Mouse (Mus musculus) WW6 (cell line): Measurements from ENCODE around the gene Ap1g2.

Experiments used
- DNase-seq: peaks from one replicate; pipeline ENCODE4 v3.0.0-alpha.2; 2013; ENCODE audit warnings: low read depth, low spot score

Gene Ap1g2

DNA sequence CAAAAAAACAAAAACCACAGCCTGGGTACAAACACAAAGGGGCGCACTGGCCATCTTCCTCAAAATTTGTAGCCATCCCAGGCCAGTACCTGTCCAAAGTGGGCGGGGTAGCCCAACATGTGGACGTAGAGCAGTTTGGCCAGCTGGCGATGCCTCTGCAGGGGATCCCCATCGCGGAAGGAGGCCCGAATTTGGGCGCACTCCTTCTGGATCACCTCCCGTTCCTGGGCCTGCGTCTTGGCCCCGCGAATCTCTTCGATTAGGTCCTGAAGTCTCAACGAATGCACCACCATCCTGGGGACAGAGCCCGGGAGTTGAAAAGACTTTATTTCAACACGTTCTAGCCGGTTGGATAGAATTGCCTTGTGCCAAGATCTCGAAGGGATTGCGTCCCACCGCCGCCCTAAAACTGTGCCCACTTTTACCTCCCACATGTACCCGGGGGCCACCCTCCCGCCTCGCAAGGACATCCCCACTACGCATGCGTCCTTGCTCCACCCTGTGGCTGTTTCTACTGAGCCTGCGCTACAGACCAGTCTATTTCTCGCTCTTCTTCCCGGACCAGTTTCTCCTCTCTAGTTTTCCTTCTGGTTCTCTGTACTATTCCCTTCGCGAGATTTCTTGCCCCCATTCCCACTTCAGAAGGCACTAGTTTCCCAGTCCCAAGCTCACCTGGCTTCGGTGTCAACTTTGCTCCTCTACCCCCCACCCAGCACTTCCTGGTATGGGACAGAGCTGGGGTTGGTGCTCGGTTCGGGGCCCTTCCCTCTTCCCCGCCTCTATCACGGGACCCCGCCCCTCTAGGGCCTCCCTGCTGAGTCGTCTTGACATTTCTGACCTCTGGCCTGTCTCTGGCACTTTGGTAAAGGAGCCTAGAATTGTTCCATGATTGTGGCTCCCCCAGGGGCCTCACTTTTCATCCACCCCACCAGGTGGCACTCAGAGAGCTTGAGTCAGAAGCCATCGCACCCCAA lies at the start of gene Ap1g2:
Ap1g2 (minus strand) TSS at position 758 of the 974 bp plus-strand sequence.
- no peak for DNase-seq

DNA sequence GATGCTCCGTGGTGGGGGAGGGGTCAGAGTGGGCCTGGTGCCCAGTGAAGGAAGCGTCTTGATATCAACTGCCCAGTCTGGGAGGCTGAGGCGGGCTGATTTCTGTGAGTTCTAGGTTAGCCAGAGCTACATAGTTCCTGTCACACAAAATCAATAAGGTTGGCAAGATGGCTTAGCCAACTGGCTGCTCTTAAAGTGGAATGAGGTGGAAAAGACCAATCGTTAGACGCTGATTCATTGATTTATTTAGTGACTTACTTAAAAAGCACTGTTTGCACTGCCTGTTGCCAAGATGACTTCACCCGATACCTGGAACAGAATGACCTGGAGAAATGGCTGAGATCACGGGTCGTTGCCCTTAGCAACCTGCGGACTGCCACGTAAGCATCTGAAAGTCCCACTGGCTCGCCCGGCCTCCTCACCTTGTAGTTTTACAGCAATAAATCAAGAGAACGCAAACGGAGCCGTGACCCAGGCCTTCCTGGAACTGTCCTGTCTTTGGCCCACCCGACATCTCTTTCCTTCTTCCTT lies 46.6 kb upstream of the Ap1g2 start:
- no peak for DNase-seq

DNA sequence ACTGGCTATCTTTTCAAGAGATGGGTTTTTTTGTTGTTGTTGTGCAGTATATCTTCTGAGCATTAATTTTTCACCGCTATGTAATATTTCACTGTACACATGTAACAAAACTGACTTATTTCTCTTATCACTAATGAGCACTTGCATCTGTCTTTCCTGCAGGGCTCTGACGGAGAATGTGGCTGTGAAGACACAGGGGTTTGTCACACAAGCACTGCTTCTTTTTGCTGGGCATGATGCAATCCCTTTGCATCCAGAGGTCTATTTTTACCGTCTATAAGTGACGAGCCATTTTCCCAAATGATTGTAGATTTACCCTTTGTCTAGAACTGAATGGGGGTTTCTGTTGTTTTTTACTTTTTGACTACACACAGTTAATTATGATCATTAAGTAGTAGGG lies 45.8 kb upstream of the Ap1g2 start:
- no peak for DNase-seq

DNA sequence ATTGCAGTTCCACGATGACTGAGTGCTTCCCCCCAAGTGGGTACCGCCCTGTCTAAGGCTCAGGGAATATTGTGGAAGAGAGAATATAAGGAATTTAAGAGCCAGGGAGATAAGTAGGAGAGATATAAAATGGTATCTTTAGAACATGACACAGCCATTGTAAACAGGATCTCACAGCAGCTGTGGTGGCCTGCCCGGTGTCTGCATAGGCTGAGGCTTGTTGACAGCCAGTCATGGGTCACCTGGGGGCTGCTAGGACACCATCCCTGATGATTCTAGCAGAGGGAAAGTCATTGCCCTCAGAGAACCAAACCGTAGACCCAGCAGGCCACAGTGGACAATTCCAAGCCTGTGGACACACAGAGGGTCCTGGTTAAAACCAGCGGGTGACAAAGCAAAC lies 44.6 kb upstream of the Ap1g2 start:
- DNase-seq, result no peak

DNA sequence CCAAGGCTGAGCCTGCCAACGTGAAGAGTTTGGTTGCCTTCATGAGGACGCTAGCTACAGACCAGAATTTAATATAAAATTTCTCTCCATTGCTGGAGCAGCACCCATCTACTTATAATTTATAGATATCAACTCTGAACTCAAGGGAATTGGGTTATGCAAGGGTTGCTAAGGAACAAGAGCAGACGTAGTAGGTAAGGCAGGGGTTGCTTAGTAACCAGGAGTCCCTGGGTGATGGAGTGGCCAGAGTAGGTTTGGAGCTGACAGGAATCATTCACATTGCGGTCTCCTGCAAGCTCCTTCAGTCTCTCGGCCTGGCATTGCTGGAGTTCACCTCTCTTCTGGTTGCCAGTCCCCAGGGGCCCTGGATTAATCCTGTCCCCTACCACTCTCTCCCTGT lies 42.6 kb upstream of the Ap1g2 start:
- DNase-seq, result no peak

DNA sequence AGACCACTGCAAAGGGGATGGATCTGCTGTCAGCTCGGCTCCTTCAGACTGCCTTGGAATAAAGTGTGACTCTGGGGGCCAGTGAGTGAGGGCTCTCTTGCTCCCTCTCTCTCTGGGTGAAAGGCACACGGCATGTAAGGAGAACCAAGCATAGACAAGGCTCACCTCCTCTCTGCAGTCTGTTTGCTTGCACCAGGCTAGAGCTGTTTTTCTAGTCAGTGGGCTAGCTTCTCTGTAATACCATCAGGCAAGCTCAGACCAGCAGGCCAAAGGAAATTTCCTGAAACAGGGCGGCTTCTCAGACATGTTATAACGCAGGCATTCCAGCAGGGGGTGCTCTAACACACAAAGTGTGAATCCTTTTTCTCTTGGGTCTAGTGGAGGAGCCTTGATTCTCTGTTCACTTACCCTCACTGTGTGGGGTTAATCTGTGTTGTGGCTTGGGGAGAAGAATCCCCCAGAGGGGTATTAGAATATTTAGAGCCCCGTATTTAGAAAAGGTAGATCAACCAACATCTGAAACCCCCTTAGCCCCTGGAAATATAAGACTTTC lies 42.0 kb upstream of the Ap1g2 start:
- DNase-seq, result peak; percentile 29

DNA sequence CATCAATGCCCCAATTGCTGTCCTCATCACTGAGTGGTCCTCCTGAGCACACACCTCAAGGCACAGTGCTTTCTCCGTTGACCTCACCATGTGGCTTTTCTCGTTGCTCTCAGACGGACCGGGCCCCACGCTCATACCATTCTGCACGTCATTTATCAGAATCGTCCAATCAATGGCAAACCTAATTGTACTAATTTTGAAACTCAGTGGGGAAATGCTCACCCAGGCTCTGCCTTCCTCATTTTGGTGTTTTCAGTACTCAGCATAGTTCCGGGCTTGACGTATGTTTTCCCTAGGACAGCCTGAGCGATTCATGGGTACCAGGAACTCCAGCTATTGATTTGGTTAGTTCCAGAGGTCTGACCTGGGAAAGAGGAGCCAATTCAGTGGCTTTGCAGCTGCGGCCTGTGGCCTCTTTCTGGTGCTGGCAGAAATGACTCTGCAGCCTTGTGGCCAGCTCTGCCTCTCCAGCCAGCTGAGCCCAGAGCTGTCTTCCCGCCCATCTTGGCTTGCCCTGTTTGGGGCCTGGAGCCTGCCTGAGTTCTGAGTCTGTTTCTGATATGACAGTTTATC lies 40.5 kb upstream of the Ap1g2 start:
- no peak for DNase-seq

DNA sequence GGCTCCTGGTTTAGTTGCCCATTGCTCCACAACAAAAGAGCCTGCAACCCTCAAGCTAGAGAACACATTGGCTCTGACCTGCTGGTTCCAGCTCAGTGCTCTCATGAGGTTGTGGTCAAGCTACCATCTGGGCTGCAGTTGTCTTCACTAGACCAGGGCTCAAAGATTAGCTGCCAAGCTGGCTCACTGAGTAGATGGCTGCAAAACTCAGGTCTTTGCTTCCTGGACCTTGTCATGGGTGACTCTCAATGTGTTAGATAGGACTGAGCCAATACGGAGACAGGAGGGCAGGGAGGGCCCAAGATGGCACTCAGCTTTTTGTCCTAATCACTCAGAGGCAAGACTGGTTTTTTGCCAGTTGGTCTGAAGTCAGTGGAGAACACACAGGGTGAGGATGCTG lies 39.9 kb upstream of the Ap1g2 start:
- no peak for DNase-seq

DNA sequence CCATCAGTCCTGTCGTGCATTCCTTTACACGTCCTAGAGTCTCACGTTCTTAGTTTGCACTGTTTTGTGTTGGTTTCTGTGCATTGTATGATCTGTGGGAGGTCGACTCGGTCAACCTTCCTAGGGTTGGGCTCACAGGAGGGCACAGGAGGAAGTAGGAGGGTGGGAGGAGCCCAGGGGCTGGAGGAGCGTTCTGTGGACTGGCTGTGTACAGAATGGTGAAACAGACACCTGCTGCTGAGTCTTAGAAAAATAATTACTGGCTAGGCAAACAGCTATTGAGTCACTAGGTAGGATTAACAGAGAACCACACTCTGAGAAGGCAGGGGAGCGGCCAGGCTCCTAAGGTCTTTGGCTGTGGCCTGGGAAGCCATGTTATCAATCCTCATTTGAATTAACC lies 32.9 kb upstream of the Ap1g2 start:
- no peak for DNase-seq

DNA sequence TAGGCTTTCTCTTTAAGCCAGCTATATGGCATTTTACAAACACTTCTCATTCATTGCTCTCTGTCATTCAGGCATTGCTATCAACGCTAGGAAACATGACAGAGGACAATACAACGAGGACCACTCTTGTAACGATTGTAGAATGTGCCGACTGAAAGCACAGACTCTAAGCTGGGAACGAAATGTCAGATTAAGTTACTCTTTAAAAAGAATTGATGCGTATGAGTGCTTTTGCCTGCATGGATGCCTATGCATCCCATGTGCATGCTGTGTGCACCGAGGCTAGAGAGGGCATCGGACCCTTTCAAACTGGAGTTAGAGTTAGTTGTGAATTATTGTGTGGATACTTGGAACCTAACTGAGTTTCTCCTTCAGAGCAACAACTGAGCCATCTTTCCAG lies 29.3 kb upstream of the Ap1g2 start:
- no peak for DNase-seq

DNA sequence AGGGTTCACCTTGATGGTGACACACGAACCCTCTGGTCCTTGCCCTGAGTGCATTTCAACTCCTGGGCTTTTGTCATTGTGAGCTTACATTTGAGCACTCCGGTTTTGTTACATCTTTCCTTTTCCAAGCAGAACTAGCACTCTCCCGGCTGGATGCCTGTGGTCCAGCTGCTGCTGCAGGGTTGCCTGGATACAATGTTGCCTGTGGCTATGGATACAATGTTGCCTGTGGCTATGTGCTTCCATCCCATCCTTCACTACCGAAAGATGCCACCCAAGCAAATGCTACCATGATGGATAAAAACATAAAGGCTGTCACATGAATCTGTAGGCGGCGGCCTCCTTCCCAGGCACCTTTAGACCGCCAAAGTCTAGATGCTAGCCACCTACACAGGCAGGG lies 20.1 kb upstream of the Ap1g2 start:
- DNase-seq, result no peak

DNA sequence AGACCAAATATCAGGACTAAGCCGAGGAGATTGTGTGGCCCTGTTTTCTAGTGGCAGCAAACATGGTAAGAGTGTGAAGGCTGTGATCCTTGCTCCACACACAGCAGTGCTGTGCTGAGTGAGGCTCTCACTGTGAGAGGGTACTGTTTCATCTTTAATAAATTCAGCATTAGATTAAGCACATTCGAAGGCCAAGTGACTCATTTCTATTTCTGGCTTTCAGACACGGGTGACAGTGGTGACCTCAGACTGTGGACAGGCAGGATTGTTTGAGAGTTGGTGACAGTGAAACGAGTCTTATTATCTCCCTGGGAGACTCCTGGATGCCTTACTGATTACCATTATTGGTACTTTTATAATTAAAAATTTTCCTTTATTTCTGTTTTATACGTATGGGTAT lies 19.3 kb upstream of the Ap1g2 start:
- no peak for DNase-seq

DNA sequence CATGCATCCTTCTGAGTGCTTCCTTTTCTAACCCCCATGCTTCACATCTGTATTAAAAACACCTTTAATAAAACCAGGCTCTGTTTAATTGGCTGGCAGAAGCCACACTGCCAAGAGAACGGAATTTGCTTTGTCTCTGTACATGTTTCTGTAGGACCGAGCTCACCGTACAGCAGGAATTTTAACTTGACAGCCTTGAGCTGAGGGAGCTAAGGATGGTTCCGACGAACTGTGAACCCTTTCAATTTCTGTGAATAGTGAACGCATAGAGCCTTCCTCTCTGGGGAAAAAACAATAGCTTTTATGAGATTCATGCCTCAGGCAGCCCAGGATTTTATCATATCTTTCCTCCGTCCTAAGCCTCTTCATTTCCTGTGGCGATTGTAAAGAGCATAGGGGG lies 16.0 kb upstream of the Ap1g2 start:
- DNase-seq, result no peak

DNA sequence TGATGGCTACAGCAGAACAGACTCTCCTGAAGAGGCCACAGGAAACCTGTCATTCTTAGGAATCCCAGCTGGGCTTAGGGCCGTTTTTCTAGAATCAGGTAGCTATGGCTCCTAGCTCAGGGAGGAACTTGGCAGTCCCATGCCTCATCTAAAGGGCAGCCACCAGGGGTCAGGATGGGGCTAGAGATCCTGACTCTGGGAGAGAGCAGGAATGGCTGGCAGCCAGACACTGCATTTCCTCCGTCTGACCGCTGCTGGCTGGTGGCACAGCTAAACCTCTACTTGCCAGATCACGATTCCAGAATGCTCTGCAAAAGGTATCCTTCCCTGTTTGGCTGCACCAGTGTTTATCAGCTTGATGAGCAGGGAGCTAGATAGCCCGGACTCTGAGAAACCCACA lies 15.6 kb upstream of the Ap1g2 start:
- DNase-seq, result peak; percentile 73

DNA sequence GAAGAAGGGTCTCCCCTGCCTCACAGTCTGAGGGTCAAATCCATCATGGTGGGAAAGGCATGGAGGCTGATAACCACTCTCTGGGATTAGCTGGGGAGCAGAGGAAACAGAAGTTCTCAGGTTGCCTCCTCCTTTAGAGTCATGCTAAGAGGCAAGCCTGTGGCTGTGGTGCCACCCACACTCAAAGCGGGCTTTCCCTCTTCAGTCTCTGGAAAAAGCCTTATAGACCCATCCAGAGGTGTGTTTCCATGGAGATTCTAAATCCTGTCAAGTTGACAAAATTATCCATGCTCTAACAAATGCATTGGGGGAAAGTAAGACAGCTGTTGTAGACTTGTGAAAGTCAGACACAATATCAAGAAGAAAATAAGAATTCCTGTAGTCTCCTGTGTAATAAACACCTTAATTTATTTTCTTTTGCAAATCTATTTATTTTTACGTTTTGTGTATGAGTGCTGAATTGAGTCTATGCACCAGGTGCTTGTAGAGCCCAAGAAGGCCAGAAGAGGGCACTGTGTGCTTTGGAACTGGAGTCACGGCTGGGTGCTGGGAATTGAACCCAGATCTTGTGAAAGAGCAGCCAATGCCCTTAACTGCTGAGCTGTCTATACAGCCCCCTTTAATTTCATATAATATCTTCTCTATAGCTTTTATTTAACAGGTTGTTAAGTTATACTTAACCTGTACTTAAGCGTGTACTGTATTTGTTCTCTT lies 13.2 kb upstream of the Ap1g2 start:
- DNase-seq, result no peak

DNA sequence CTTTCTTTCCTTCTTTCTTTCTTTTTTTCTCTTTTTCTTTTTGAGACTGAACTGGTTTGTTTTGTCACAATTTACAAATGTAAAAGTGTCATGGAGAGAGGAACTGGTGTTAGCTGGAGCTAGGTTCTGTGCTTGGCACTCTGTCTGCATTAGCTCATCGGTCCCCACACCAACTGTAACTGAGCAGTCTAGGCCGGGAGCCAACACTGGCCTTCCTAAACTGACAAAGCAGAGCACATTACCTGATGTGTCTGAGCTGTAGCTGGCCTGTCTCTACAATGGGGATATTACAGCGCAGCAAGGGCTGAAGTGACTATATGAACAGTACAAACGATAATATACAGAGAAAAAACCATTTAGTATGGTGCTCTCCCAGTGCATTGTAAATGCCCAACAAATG lies 12.5 kb upstream of the Ap1g2 start:
- no peak for DNase-seq

DNA sequence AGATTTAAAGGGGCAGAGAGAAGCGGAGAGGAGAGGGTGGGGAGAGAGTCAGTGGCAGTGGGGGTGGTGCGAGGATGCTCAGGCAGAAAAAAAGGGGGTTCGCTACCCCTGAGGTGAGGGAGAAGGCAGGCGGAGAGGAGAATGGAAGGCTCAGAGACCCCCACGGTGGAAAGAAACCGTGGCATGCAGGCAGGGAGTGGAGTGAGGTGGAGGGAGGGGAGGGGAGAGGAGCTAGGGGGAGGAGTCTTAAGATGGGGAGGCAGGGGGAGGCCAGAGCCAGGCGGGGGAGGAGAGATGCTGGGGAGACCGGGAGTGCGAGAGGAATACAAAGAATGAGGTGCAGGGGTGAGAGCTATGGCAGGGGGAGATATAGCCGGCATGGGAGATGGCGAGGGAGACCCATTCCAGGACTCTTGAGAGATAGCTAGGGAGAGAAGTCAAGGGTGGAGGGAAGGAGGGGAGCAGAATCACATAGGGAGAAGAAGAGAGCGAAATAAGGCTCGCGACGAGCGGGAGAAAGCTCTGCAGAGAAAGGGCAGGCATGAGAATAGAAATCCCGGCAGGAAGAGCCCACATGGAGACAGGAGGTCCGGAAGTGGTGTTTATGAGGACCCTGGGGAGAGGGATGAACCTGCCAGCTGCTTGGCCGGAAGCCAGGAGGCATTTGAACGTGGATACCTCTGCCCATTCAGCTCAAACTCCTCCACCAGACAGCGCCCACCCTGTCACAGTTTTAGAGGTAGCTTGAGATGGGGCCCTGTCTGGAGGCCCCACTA lies 10.2 kb upstream of the Ap1g2 start, which contains the start of gene Jph4:
Jph4 (minus strand) TSS at position 511 of the 776 bp plus-strand sequence.
- no peak for DNase-seq

DNA sequence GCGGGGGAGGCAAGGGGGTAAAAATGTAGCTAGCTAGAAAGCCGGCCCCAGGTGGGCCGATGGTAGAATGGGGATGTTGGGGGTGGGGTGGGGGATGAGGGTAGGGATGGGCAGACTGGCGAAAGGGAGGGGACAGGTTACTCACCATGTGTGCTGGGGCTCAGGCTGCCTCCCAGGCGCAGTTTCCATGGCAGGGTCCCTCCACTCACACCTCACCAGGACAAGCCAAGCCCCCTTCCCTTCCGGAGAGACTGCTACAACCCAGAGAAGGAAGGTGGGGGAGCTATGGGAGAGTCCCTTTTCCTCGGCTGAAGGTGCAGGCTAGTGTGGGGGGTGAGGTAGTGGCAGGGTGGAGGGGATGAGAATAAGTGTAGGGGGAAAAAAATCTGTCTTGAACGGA lies 9.5 kb upstream of the Ap1g2 start:
- DNase-seq, result no peak

DNA sequence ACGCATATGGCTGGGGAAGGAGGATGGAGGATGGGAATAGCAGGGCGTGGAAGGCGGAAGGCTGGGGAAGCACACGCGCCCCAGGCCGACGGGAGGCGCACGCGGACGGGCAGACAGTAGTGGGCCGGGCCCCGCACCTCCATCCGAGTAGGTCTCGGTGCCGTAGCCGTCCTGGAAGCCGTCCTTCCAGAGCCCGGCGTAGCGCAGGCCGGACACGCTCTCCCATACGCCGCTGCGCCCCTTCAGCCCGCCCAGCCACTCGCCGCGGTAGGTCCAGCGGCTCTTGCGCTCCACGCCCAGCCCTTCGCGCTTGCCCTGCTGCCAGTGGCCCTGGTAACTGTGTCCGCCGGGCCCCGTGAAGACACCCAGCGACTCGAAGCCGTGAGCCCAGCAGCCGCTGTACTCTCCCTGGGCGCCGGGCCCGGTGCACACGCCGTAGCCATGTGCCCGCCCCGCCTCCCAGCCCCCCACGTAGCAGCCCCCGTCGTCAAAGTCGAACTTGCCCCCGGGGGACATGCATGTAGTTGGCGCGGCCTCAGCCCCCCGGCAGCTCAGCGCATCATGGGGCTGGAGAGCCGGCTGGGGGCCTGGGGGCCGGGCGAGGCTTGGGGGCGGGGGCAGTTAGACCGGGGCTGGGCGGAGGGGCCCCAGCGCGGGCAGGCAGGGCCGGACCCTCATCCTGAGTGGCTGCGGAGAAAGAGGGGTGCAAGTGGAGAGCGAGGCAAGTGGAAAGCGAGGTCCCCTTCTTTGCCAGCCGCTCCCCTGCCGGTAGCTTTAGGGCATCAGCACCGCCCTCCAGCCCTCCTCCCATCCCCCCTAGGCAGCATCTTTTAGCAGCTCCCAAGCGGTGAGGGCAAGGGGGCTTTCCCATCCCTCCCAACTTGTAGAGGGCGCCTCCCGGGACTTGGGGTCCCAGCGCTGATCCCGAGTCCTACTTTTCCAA lies 8.6 kb upstream of the Ap1g2 start:
- no peak for DNase-seq
